Mouse (Mus musculus): ENCODE results near the gene Muc20. TPM values are rescaled to one million over a fixed set of nuclear protein-coding genes. Genes with fewer than 3 reads are reported as not detected.

Gene Muc20
- polyA plus RNA-seq, 1 experiment from 2014 or later: not detected

- ATAC-seq: no peak
Observed at GRCm38 (mm10) chr16:32741366-32741765, 55.9 kb downstream of the Muc20 start.

GRCm38 (mm10) chr16:32740003-32740663 is 57.1 kb downstream of the Muc20 start:
- WGBS: 83% methylated on average over 8 of the region's 8 CpGs
- H3K4me3 ChIP-seq (ENCODE audit: low read depth, low read length): no peak overlapping the region

More at GRCm38 (mm10) chr16:32741366-32741765, 55.9 kb downstream of the Muc20 start:
- Histone ChIP-seq H3K4me2 (ENCODE audit: low read length) (no peak overlapping the region), H3K9ac (ENCODE audit: low read length) (no peak overlapping the region), H3K4me1 (ENCODE audit: control insufficient read depth, insufficient read depth, low read length) (no peaks in the 10 kb centered on the region), H3K27me3 (replicated peaks; ENCODE audit: control insufficient read depth, insufficient read depth, low read length) (no peaks in the 10 kb centered on the region), H3K27ac (ENCODE audit: low read depth, low read length) (no peak overlapping the region), H3K9me3 (replicated peaks; ENCODE audit: control insufficient read depth, low read length) (no peaks in the 10 kb centered on the region), H3K4me3 (ENCODE audit: low read depth, low read length) (no peak overlapping the region), H3K36me3 (ENCODE audit: control insufficient read depth, insufficient read depth, low read length) (no peaks in the 10 kb centered on the region)
- no peak for DNase-seq (ENCODE audit: low spot score)
- WGBS: 85% methylated on average over 9 of the region's 9 CpGs

GRCm38 (mm10) chr16:32736022-32736421 is 61.2 kb downstream of the Muc20 start:
- Histone ChIP-seq H3K4me3 (ENCODE audit: low read depth, low read length) (no peak overlapping the region), H3K27ac (ENCODE audit: low read depth, low read length) (no peak overlapping the region), H3K9ac (ENCODE audit: low read length) (no peak overlapping the region), H3K36me3 (ENCODE audit: control insufficient read depth, insufficient read depth, low read length) (no peaks in the 10 kb centered on the region), H3K4me2 (ENCODE audit: low read length) (no peak overlapping the region), H3K4me1 (ENCODE audit: control insufficient read depth, insufficient read depth, low read length) (no peaks in the 10 kb centered on the region), H3K9me3 (replicated peaks; ENCODE audit: control insufficient read depth, low read length) (no peaks in the 10 kb centered on the region), H3K27me3 (replicated peaks; ENCODE audit: control insufficient read depth, insufficient read depth, low read length) (no peaks in the 10 kb centered on the region)
- DNase-seq (ENCODE audit: low spot score) (no peak), ATAC-seq (no peak)
- WGBS: 47% methylated on average over 3 of the region's 3 CpGs

More at GRCm38 (mm10) chr16:32740003-32740663, 57.1 kb downstream of the Muc20 start:
- Histone ChIP-seq H3K27ac (ENCODE audit: low read depth, low read length) (no peak overlapping the region), H3K4me2 (ENCODE audit: low read length) (no peak overlapping the region), H3K9me3 (replicated peaks; ENCODE audit: control insufficient read depth, low read length) (no peaks in the 10 kb centered on the region), H3K27me3 (replicated peaks; ENCODE audit: control insufficient read depth, insufficient read depth, low read length) (no peaks in the 10 kb centered on the region), H3K4me1 (ENCODE audit: control insufficient read depth, insufficient read depth, low read length) (no peaks in the 10 kb centered on the region), H3K36me3 (ENCODE audit: control insufficient read depth, insufficient read depth, low read length) (no peaks in the 10 kb centered on the region), H3K9ac (ENCODE audit: low read length) (no peak overlapping the region)
- ATAC-seq (no peak), DNase-seq (ENCODE audit: low spot score) (no peak)

- Histone ChIP-seq H3K4me3 (ENCODE audit: low read depth, low read length) (no peak within 1 kb of the TSS), H3K36me3 (ENCODE audit: control insufficient read depth, insufficient read depth, low read length) (no peaks in the 10 kb centered on the region), H3K9me3 (replicated peaks; ENCODE audit: control insufficient read depth, low read length) (no peaks in the 10 kb centered on the region), H3K27ac (ENCODE audit: low read depth, low read length) (no peak within 1 kb of the TSS), H3K27me3 (replicated peaks; ENCODE audit: control insufficient read depth, insufficient read depth, low read length) (no peaks in the 10 kb centered on the region), H3K4me1 (ENCODE audit: control insufficient read depth, insufficient read depth, low read length) (no peaks in the 10 kb centered on the region), H3K9ac (ENCODE audit: low read length) (no peak within 1 kb of the TSS), H3K4me2 (ENCODE audit: low read length) (no peak within 1 kb of the TSS)
- ATAC-seq (no peak), DNase-seq (ENCODE audit: low spot score) (no peak)
- WGBS: 93% methylated on average over 2 of the region's 2 CpGs
Observed at GRCm38 (mm10) chr16:32735586-32735985, 61.6 kb downstream of the Muc20 start, which contains the start of gene Muc4. Gene Muc4, plus strand, starts transcription at chr16:32735886.

- 90% methylated on average over 3 of the region's 3 CpGs for WGBS
- no peaks in the 10 kb centered on the region for H3K27me3 ChIP-seq (replicated peaks; ENCODE audit: control insufficient read depth, insufficient read depth, low read length)
- no peak for ATAC-seq
Observed at GRCm38 (mm10) chr16:32733213-32733612, 64.0 kb downstream of the Muc20 start.

GRCm38 (mm10) chr16:32728730-32729129 is 68.5 kb downstream of the Muc20 start:
- DNase-seq (ENCODE audit: low spot score): no peak
- Histone ChIP-seq H3K27me3 (replicated peaks; ENCODE audit: control insufficient read depth, insufficient read depth, low read length) (no peaks in the 10 kb centered on the region), H3K27ac (ENCODE audit: low read depth, low read length) (no peak overlapping the region), H3K4me3 (ENCODE audit: low read depth, low read length) (no peak overlapping the region), H3K9ac (ENCODE audit: low read length) (no peak overlapping the region), H3K9me3 (replicated peaks; ENCODE audit: control insufficient read depth, low read length) (no peaks in the 10 kb centered on the region), H3K4me2 (ENCODE audit: low read length) (no peak overlapping the region), H3K4me1 (ENCODE audit: control insufficient read depth, insufficient read depth, low read length) (no peaks in the 10 kb centered on the region), H3K36me3 (ENCODE audit: control insufficient read depth, insufficient read depth, low read length) (no peaks in the 10 kb centered on the region)
- no peak for ATAC-seq
- WGBS: 81% methylated on average over 1 of the region's 1 CpGs

More at GRCm38 (mm10) chr16:32733213-32733612, 64.0 kb downstream of the Muc20 start:
- Histone ChIP-seq H3K4me1 (ENCODE audit: control insufficient read depth, insufficient read depth, low read length) (no peaks in the 10 kb centered on the region), H3K36me3 (ENCODE audit: control insufficient read depth, insufficient read depth, low read length) (no peaks in the 10 kb centered on the region), H3K9ac (ENCODE audit: low read length) (no peak overlapping the region), H3K4me2 (ENCODE audit: low read length) (no peak overlapping the region), H3K4me3 (ENCODE audit: low read depth, low read length) (no peak overlapping the region), H3K9me3 (replicated peaks; ENCODE audit: control insufficient read depth, low read length) (no peaks in the 10 kb centered on the region), H3K27ac (ENCODE audit: low read depth, low read length) (no peak overlapping the region)
- DNase-seq (ENCODE audit: low spot score): no peak

GRCm38 (mm10) chr16:32728240-32728639 is 69.0 kb downstream of the Muc20 start:
- ATAC-seq: no peak
- no peak overlapping the region for H3K9ac ChIP-seq (ENCODE audit: low read length)

More at GRCm38 (mm10) chr16:32728240-32728639, 69.0 kb downstream of the Muc20 start:
- no peak overlapping the region for H3K4me2 ChIP-seq (ENCODE audit: low read length)
- no peaks in the 10 kb centered on the region for H3K4me1 ChIP-seq (ENCODE audit: control insufficient read depth, insufficient read depth, low read length)
- H3K27me3 ChIP-seq (replicated peaks; ENCODE audit: control insufficient read depth, insufficient read depth, low read length): no peaks in the 10 kb centered on the region
- no peak overlapping the region for H3K4me3 ChIP-seq (ENCODE audit: low read depth, low read length)
- H3K9me3 ChIP-seq (replicated peaks; ENCODE audit: control insufficient read depth, low read length): no peaks in the 10 kb centered on the region
- no peak overlapping the region for H3K27ac ChIP-seq (ENCODE audit: low read depth, low read length)
- H3K36me3 ChIP-seq (ENCODE audit: control insufficient read depth, insufficient read depth, low read length): no peaks in the 10 kb centered on the region
- DNase-seq (ENCODE audit: low spot score): no peak

Other genes with a start within 250 kb of the Muc20 start
- 43.9 and 56.0 TPM in 2 replicates for gene Tfrc, start 188.5 kb downstream of the Muc20 start, polyA plus RNA-seq (2014; fragmentation: Nextera tagmentation; extraction: Ambion mirVana)
- gene Tnk2, start 153.6 kb downstream of the Muc20 start, polyA plus RNA-seq (2014; fragmentation: Nextera tagmentation; extraction: Ambion mirVana): 11.2 and 13.1 TPM in 2 replicates
- gene Muc4, start 61.5 kb downstream of the Muc20 start, polyA plus RNA-seq (2014; fragmentation: Nextera tagmentation; extraction: Ambion mirVana): not detected in 2 replicates
- gene Smbd1, start 13.0 kb upstream of the Muc20 start, polyA plus RNA-seq (2014; fragmentation: Nextera tagmentation; extraction: Ambion mirVana): not detected in 2 replicates
- 160 and 173 TPM in 2 replicates for gene Fyttd1, start 80.1 kb upstream of the Muc20 start, polyA plus RNA-seq (2014; fragmentation: Nextera tagmentation; extraction: Ambion mirVana)
- gene Rubcn, start 80.3 kb upstream of the Muc20 start, polyA plus RNA-seq (2014; fragmentation: Nextera tagmentation; extraction: Ambion mirVana): 20.0 and 26.8 TPM in 2 replicates
- 24.3 and 36.0 TPM in 2 replicates for gene Lrch3, start 116.7 kb upstream of the Muc20 start, polyA plus RNA-seq (2014; fragmentation: Nextera tagmentation; extraction: Ambion mirVana)